ENCODE assay signal across 8 mouse cellular contexts in the genomic region with DNA sequence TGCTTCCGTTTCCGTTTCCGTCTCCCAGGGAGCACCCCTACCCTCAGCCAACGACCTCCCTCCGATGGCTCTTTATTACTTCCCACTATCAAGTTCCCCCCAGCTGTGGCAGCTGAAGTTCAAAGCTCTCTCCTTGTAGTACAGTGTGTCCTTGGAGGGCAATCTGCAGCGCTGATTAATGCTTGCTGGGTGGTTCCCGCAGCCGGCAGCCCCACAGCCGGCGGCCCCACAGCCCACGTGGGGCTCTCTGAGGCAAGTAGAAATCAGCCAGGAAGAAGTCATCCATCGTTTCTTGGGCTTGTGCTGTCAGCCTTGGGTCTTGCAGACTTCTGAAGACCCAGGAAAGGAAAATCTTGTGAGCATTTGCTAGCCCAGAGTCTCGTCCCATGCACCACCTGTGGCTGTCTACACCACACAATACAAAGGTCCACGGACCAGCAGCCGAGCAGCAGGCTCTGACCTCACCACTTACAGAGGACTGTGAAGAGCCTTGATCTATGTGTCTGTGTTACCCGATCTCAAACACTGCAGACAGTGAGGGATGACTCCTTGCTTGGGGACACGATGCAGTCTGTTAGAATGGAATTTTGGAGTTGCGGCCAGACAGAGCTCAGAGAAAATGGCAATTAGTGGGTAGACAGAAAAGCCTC.
DNase-seq lines count a peak whose midpoint lies in the region; ATAC-seq lines count a peak whose summit lies in the region.

No protein-coding gene starts in this region.

- no peaks in the 10 kb centered on the region for H3K36me3 ChIP-seq in hindbrain, embryonic 15.5 days
- H3K36me3 ChIP-seq in liver, embryonic 11.5 days (ENCODE audit: control insufficient read depth, insufficient read depth, low read length), result no peaks in the 10 kb centered on the region
- no peaks in the 10 kb centered on the region for H3K36me3 ChIP-seq in neural tube, embryonic 14.5 days (ENCODE audit: control insufficient read depth, insufficient read depth, low read length)

- peak overlapping the region; percentile 15 for H3K4me2 ChIP-seq in hindbrain, embryonic 15.5 days
- peak overlapping the region; percentile 39 for H3K4me2 ChIP-seq in liver, embryonic 11.5 days
- H3K4me2 ChIP-seq in neural tube, embryonic 14.5 days (ENCODE audit: low read depth, low read length), result peak overlapping the region; percentile 12; the same call in 1 of the 2 replicates

- WGBS in hindbrain, embryonic 15.5 days, result 19% methylated on average over 18 of the region's 18 CpGs
- WGBS in liver, embryonic 11.5 days, result 36% methylated on average over 18 of the region's 18 CpGs
- WGBS in neural tube, embryonic 14.5 days, result 12% methylated on average over 18 of the region's 18 CpGs

- H3K4me1 ChIP-seq in hindbrain, embryonic 15.5 days (replicated peaks), result peaks cover 31% of the 10 kb centered on the region
- H3K4me1 ChIP-seq in liver, embryonic 11.5 days (replicated peaks; ENCODE audit: control insufficient read depth, insufficient read depth, low read length), result peaks cover 16% of the 10 kb centered on the region
- peaks cover 10% of the 10 kb centered on the region for H3K4me1 ChIP-seq in neural tube, embryonic 14.5 days (ENCODE audit: control insufficient read depth, insufficient read depth, low read length)

- no peak overlapping the region for H3K4me3 ChIP-seq in hindbrain, embryonic 15.5 days
- H3K4me3 ChIP-seq in liver, embryonic 11.5 days (ENCODE audit: low read depth, low read length), result no peak overlapping the region
- H3K4me3 ChIP-seq in neural tube, embryonic 14.5 days (ENCODE audit: low read depth, low read length), result no peak overlapping the region

- peak; percentile 29; the same call in 1 of the 2 replicates for ATAC-seq in hindbrain, embryonic 15.5 days (ENCODE audit: low FRiP score, low read depth)
- ATAC-seq in liver, embryonic 11.5 days (replicated peaks; ENCODE audit: low FRiP score), result peak; percentile 41; the same call in 1 of the 2 replicates
- peak; percentile 72 for ATAC-seq in neural tube, embryonic 14.5 days (ENCODE audit: low read depth)

- H3K27me3 ChIP-seq in hindbrain, embryonic 15.5 days, result no peaks in the 10 kb centered on the region
- H3K27me3 ChIP-seq in liver, embryonic 11.5 days (replicated peaks; ENCODE audit: control insufficient read depth, insufficient read depth, low read length), result no peaks in the 10 kb centered on the region
- H3K27me3 ChIP-seq in neural tube, embryonic 14.5 days (ENCODE audit: control insufficient read depth, insufficient read depth, low read length), result no peaks in the 10 kb centered on the region

- H3K27ac ChIP-seq in hindbrain, embryonic 15.5 days (replicated peaks), result peak overlapping the region; percentile 27
- 0 out of 2 replicates have a peak overlapping the region, but pooled peaks have one; percentile 5 for H3K27ac ChIP-seq in liver, embryonic 11.5 days (ENCODE audit: low read depth, low read length)
- H3K27ac ChIP-seq in neural tube, embryonic 14.5 days (ENCODE audit: low read depth, low read length), result no peak overlapping the region

- peak; percentile 97 for DNase-seq in heart, adult 11 months
- no peak for DNase-seq in heart, adult 8-10 months (ENCODE audit: low spot score)
- peak; percentile 66 for DNase-seq in gastrocnemius, adult 18-20 months (ENCODE audit: low spot score)
- peak; percentile 48 for DNase-seq in liver, embryonic 11.5 days (ENCODE audit: low spot score)
- DNase-seq in layer of hippocampus, adult 9-11 months, result no peak
- no peak for DNase-seq in frontal cortex, adult 2 months (ENCODE audit: extremely low spot score in 1 of 2, low spot score in 1 of 2)

- H3K9me3 ChIP-seq in hindbrain, embryonic 15.5 days, result no peaks in the 10 kb centered on the region
- no peaks in the 10 kb centered on the region for H3K9me3 ChIP-seq in liver, embryonic 11.5 days (ENCODE audit: control insufficient read depth, low read length)
- no peaks in the 10 kb centered on the region for H3K9me3 ChIP-seq in neural tube, embryonic 14.5 days (ENCODE audit: control insufficient read depth, low read length)

- H3K9ac ChIP-seq in hindbrain, embryonic 15.5 days, result no peak overlapping the region
- no peak overlapping the region for H3K9ac ChIP-seq in liver, embryonic 11.5 days (ENCODE audit: low read depth, low read length)
- H3K9ac ChIP-seq in neural tube, embryonic 14.5 days (replicated peaks; ENCODE audit: low read depth, low read length), result no peak overlapping the region

Comparison
In these comparisons a context has a peak if more than half of its experiments do, and no peak if none do; other contexts are left out.
1. DNase-seq: peak in heart, adult 11 months (single experiment), gastrocnemius, adult 18-20 months (single experiment) and liver, embryonic 11.5 days (single experiment); none in heart, adult 8-10 months (single experiment), layer of hippocampus, adult 9-11 months (single experiment) and frontal cortex, adult 2 months (0 of 2).
2. Peak in every context shown above with its lines, with median percentiles within 50 percentile points of each other: ATAC-seq and H3K4me2 ChIP-seq.